ENCODE assay signal across 9 mouse cellular contexts in genomic region chr11:74751352-74752066, GRCm38 (mm10). TPM values are rescaled to one million over a fixed set of nuclear protein-coding genes. Genes with fewer than 3 reads are reported as not detected.
DNase-seq lines count a peak whose midpoint lies in the region; ATAC-seq lines count a peak whose summit lies in the region.
"Had no signal": no experiment of that assay in that cellular context is flagged by ENCODE, and none has a peak within 500 bp of the region (broad histone marks: within the 10 kb centered on the region; RNA-seq: fewer than 3 reads in every experiment).

No protein-coding gene starts in this region.

- no peak overlapping the region for H3K4me3 ChIP-seq in hindbrain, embryonic 11.5 days (ENCODE audit: low read depth, low read length)
- H3K4me3 ChIP-seq in limb, embryonic 12.5 days (replicated peaks), result no peak overlapping the region

- WGBS in hindbrain, embryonic 11.5 days, result 55% methylated on average over 9 of the region's 9 CpGs
- 68% methylated on average over 9 of the region's 9 CpGs for WGBS in limb, embryonic 12.5 days

- intact Hi-C loops in gastrocnemius, postnatal 14 days (cut with DNase I; ENCODE audit: low total_unique reads), result no loop called here

- H3K9me3 ChIP-seq in hindbrain, embryonic 11.5 days (ENCODE audit: control insufficient read depth, low read length), result no peaks in the 10 kb centered on the region
- H3K9me3 ChIP-seq in limb, embryonic 12.5 days, result no peaks in the 10 kb centered on the region

- H3K27me3 ChIP-seq in hindbrain, embryonic 11.5 days (ENCODE audit: control insufficient read depth, insufficient read depth, low read length), result no peaks in the 10 kb centered on the region
- H3K27me3 ChIP-seq in limb, embryonic 12.5 days, result no peaks in the 10 kb centered on the region

- H3K9ac ChIP-seq in hindbrain, embryonic 11.5 days (ENCODE audit: low read depth, low read length), result no peak overlapping the region
- 0 out of 2 replicates have a peak overlapping the region, but pooled peaks have one; percentile 27 for H3K9ac ChIP-seq in limb, embryonic 12.5 days (replicated peaks)

- no peak for ATAC-seq in hindbrain, embryonic 11.5 days (ENCODE audit: low FRiP score)
- no peak for ATAC-seq in limb, embryonic 12.5 days (ENCODE audit: insufficient number of reproducible peaks, insufficient read depth, low FRiP score, low TSS enrichment, low read depth)
- no peak for ATAC-seq in erythroid progenitor cell, adult 5-6 weeks (replicated peaks; ENCODE audit: low FRiP score, poor library complexity, severe bottlenecking)

- H3K4me2 ChIP-seq in hindbrain, embryonic 11.5 days (replicated peaks; ENCODE audit: low read depth, low read length), result no peak overlapping the region
- H3K4me2 ChIP-seq in limb, embryonic 12.5 days, result no peak overlapping the region

- H3K4me1 ChIP-seq in hindbrain, embryonic 11.5 days (replicated peaks; ENCODE audit: control insufficient read depth, insufficient read depth, low read length), result no peaks in the 10 kb centered on the region; the same call in none of the 2 replicates
- peaks cover 8% of the 10 kb centered on the region; the same call in 1 of the 2 replicates for H3K4me1 ChIP-seq in limb, embryonic 12.5 days (replicated peaks)

- no peak overlapping the region for H3K27ac ChIP-seq in hindbrain, embryonic 11.5 days (ENCODE audit: low read depth, low read length)
- H3K27ac ChIP-seq in limb, embryonic 12.5 days, result peak overlapping the region; percentile 9; the same call in 1 of the 2 replicates

- no peaks in the 10 kb centered on the region for H3K36me3 ChIP-seq in hindbrain, embryonic 11.5 days (ENCODE audit: control insufficient read depth, insufficient read depth, low read length)
- no peaks in the 10 kb centered on the region for H3K36me3 ChIP-seq in limb, embryonic 12.5 days

- peak; percentile 38 to 39 for DNase-seq in right cerebral cortex, postnatal 10 days (ENCODE audit: low spot score in 2 of 2)
- no peak for DNase-seq in right cerebral cortex, postnatal 36 days (ENCODE audit: low spot score in 2 of 2)
- peak; percentile 10 for DNase-seq in hindbrain, embryonic 11.5 days (ENCODE audit: low spot score)
- DNase-seq in telencephalon, adult 2 months (ENCODE audit: low read depth, low spot score), result peak; percentile 51
- no peak for DNase-seq in gastrocnemius, postnatal 14 days
- DNase-seq in thymus, adult 18-20 months, result no peak
- DNase-seq: embryo, embryonic 11 days had no signal

RNA-seq across cellular contexts. Expression of gene Mettl16, which starts 19.1 kb away (rescaled TPM):
- polyA plus RNA-seq in hindbrain, embryonic 11.5 days (2014; fragmentation: Nextera tagmentation; extraction: Ambion mirVana), result 45.0 and 46.8 TPM in 2 replicates
- polyA plus RNA-seq in limb, embryonic 12.5 days (2016; fragmentation: Nextera tagmentation; extraction: Ambion mirVana), result 60.6 and 61.6 TPM in 2 replicates
- 1 to 10 TPM; 8.5 to 9.2 TPM for total RNA-seq in gastrocnemius, postnatal 14 days (2021)
- 2.5 and 5.0 TPM in 2 replicates for total RNA-seq in erythroid progenitor cell, adult 5-6 weeks (2015; ENCODE audit: low replicate concordance)
- total RNA-seq in erythroid progenitor cell, adult 5-6 weeks (2017; ENCODE audit: low replicate concordance), result 3.1 and 5.4 TPM in 2 replicates

RNA-seq across cellular contexts. Expression of gene Pafah1b1, which starts 27.0 kb away (rescaled TPM):
- polyA plus RNA-seq in hindbrain, embryonic 11.5 days (2014; fragmentation: Nextera tagmentation; extraction: Ambion mirVana), result 106 and 118 TPM in 2 replicates
- 57.1 and 60.1 TPM in 2 replicates for polyA plus RNA-seq in limb, embryonic 12.5 days (2016; fragmentation: Nextera tagmentation; extraction: Ambion mirVana)
- total RNA-seq in gastrocnemius, postnatal 14 days (2021), result 100 to 1,000 TPM in 1 of 2 experiments, 10 to 100 TPM in 1; 96.6 to 101 TPM
- total RNA-seq in erythroid progenitor cell, adult 5-6 weeks (2015; ENCODE audit: low replicate concordance), result 71.7 and 86.5 TPM in 2 replicates
- total RNA-seq in erythroid progenitor cell, adult 5-6 weeks (2017; ENCODE audit: low replicate concordance), result 70.0 and 99.2 TPM in 2 replicates

Comparison
In these comparisons a context has a peak if more than half of its experiments do, and no peak if none do; other contexts are left out.
1. DNase-seq: peak in right cerebral cortex, postnatal 10 days (2 of 2), hindbrain, embryonic 11.5 days (single experiment) and telencephalon, adult 2 months (single experiment); none in right cerebral cortex, postnatal 36 days (0 of 2), gastrocnemius, postnatal 14 days (single experiment) and thymus, adult 18-20 months (0 of 2).